Mouse (Mus musculus): Measurements from ENCODE around the gene Ces4a.
"Not testable (repeated sequence)": the region's sequence is repeated elsewhere in the genome, so short reads cannot be mapped to it uniquely, and the experiment has no call there.

Gene Ces4a

DNA sequence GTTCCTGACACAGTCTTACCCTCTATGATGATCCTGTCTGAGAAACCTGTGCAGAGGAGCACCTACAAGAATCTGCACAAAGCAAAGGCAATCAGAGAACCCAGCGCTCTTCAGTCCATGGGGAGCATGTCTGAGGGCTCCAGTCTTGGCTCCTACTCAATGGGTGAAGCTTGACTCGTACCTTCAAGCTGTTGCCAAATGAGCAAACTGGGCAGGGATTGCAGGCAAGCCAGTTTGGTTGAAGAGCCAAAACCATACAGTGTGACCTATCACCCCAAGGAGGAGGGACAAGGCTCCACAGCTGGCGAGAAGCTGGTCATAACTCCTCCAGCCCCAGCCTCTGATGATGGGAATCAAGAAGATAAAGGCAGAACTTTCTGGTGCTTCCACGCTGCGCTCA lies at the start of gene Ces4a:
Gene Ces4a (plus strand): TSS at position 292 of the 400 bp plus-strand sequence.
- DNase-seq (ENCODE audit: extremely low spot score, low read depth, low spot score) = no peak

DNA sequence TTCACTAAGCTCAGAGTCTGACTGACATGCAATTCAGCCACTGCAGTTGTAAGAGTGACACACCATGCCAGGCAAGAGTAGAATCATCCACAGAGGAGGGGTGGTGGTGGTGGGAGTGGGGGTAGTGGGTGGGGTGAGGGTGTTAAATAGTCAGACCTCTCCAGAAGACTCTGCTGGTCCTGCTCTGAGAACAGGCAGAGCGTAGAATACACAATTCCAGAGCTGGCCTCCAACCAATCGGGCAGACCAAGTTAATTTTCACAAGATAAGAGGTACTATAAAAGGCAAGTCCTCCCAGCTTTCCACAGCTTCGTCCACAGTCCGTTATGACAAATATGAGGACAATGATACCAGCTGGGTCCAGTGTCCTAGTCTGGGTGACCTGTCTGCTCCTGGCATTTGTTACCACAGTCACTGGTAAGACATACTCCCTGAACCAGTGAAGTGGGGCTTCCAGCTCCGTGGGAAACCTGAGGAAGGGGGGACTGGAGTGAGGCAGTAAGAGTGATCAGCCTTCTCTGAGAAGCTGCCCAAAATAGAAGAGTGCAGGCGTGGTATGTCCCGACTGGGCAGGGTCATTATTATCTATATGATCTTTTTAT lies 48.0 kb upstream of the Ces4a start, which contains the start of gene Ces3b:
Gene Ces3b (plus strand): TSS at position 305 of the 602 bp plus-strand sequence.
- no peak for DNase-seq (ENCODE audit: extremely low spot score, low read depth, low spot score)

DNA sequence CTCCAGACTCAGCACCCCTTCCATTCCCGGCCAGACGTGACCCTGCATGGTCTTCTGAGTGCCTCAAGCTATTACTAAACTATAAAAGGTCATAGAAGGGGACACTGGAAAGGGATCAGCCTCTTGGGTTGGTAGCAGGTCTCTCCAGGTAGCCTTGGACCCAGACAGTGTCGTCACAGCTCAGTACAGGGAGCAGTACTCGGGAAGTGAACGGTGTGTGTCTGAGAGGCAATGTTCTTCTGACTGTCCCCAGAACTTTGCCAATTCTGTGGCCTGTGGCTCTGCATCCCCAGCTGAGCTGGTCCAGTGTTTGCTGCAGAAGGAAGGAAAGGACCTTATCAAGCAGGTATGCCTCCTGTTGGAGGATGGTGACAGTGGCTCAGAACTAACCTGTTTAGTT lies 43.4 kb upstream of the Ces4a start:
- DNase-seq (ENCODE audit: extremely low spot score, low read depth, low spot score) = not testable (repeated sequence)

DNA sequence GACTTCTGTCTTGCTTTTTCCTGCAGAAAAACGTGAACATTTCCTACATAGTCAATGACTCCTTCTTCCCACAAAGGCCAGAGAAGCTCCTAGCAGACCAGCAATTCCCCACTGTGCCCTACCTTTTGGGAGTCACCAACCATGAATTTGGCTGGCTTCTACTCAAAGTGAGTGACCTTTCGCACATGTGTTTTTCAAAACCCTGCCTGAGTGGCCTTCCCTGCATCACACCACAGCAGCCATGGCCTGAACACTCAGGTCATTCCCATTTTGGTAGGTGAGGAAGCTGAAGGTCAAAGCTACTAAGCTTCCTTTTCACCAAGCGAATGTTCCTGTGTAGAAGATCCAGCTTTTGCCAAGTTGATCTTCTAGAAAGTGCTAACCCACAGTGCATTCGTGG lies 43.0 kb upstream of the Ces4a start:
- no peak for DNase-seq (ENCODE audit: extremely low spot score, low read depth, low spot score)

DNA sequence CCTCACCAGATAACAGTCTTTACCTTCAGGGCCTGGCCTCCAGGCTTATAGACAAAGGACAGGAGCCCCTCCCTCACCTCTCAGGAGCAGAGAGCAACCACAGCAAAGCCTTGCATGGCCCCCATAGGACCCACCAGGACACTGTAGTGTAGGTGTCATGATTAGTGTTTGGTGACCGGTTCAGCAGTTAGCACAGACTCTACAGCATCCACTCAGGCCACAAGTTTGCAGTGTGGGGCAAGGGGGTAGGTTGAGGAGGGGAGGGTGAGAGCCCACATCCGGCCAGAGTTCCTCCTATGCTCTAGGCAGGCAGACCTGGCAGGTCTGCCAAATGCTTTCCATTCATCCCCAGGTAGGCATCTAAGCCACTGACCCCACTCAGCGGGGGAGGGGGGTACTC lies 37.6 kb upstream of the Ces4a start:
- DNase-seq (ENCODE audit: extremely low spot score, low read depth, low spot score) = no peak

DNA sequence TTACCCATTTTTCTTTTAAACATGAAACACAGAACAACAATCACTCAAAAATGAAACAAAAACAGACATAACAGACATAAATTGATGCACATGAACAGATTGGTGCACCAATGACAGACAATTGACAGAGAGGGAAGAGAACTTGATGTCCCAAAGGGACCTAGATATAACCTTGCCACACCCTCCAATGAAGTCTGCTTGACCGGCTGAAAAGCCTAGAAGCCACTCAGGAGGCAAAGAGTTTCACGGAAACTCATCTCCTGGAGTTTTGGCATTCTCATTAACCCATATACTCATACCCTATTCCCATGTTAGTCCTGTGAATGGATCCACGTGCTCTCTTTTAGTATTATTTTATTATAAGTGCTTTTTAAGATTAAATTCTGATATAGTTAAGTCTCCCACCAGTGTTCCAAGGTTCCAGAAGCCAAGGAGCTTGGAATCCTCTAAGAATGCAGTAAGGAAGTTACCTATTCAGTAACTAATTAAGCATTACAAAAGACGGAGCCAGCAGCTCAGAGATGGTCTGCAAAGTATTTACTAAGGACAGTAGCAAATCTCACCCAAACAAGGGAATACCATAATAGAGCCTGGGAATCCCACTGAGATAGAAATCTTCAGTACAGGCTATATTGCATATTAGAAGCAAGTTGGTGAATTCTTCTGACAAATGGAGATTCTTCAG lies 29.4 kb upstream of the Ces4a start:
- not testable (repeated sequence) for DNase-seq (ENCODE audit: extremely low spot score, low read depth, low spot score)

DNA sequence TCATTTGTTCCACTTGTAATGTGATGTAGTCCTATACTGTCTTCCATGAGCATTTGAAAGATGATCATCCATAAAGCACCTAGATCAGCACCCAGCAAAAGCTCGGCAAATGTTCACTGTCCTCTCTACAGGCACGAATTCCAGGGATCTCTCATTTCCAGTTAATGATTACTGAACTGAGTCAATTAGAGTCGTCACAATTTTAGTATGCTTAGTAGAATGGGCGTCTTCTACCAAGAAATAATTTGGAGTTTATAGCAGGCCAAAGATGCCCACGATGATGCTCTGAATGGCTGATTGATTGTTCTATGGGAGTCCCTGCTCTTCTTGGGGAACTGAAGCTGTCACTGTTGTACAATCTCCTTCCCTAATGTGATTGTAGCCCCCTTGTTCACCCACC lies 27.9 kb upstream of the Ces4a start:
- not testable (repeated sequence) for DNase-seq (ENCODE audit: extremely low spot score, low read depth, low spot score)

DNA sequence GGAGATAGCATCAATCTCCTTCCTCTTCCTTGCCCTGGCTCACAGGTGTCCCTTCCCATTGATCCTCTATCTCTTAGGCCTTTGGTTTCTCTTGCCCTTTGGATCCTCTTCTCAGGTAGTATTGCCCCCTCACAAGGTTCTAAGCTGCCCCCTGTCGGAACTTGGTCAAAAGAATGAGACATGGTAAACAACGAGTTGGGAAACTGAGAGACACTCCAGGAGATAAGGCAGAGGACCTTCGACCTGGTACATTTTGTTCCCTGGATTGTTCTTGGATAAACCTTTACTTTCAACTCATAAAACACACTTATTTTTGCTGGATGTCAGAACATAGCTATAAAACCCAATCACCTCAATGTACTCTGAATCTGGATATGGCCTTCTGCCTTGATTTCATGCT lies 27.4 kb upstream of the Ces4a start:
- no peak for DNase-seq (ENCODE audit: extremely low spot score, low read depth, low spot score)

DNA sequence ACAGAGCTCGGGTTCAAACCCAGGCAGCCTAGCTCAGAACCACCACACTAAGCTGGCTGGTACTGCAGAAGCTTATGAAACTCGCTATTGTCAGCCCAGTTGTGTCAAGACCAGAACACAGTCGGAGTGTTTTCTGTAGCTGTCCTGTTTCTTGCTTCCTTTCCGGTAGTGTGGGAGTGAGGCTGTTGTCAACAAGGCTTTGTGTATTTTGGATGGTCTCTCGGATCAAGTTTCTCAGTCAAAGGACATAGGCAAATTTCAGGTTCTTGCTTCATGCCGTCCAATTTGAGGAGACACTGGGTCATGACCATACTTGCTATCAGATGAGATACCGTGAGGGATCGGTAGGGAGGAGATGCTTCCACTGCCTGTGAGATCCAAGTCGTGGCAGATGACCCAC lies 1.7 kb upstream of the Ces4a start:
- DNase-seq (ENCODE audit: extremely low spot score, low read depth, low spot score) = no peak

DNA sequence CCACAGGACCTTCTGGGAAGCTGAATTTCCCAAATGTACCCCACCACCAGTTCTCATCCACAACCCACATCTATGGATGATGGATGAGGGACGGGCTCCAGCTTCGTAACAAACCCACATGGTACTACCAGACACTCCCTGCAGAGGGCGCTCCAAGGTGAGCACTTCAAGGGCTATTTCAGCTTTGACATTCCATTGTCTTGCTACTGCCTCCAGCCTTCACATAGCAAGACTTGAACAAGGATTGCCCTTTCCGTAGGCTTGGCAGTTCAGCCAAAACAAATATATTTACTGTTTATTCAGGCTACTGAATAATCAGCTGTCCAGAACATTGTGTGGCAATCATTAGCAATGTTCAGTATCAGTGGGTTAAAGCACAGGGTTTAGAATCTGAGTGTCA lies 6.8 kb downstream of the Ces4a start:
- no peak for DNase-seq (ENCODE audit: extremely low spot score, low read depth, low spot score)

DNA sequence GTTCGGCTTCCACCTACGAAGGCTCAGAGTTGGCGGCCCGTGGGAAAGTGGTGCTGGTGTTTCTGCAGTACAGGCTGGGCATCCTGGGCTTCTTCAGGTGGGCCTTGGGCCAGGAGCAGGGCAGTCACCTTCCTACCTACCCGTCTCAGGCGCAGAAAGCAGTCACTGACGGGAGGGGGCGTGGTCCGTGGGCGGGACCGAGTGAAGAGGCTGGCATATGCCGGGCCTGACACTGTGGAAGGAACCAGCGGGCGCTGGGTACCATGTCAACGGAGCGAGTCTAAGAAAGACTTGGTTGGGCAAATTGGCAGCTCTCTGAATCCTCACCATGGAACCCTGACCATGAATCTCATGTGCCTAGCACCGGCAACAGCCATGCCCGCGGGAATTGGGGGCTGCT lies 10.8 kb downstream of the Ces4a start:
- no peak for DNase-seq (ENCODE audit: extremely low spot score, low read depth, low spot score)

DNA sequence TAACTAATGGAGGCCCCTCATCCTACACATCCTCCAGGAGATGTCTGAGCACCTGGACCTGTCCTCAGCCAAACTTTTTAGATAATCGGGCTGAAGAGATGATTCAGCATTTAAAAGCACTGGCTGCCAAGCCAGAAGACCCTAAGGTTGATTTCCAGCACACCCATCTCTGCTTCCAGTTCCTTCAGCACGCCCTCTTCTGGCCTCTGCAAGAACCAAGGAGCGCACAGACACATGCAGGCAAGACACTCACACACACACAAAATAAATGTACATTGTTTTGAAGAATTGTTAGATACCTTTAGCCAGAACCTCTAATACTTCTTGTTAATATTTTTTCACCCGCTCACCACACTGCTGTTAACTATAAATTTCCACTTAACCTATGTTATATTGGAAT lies 20.1 kb downstream of the Ces4a start:
- no peak for DNase-seq (ENCODE audit: extremely low spot score, low read depth, low spot score)

DNA sequence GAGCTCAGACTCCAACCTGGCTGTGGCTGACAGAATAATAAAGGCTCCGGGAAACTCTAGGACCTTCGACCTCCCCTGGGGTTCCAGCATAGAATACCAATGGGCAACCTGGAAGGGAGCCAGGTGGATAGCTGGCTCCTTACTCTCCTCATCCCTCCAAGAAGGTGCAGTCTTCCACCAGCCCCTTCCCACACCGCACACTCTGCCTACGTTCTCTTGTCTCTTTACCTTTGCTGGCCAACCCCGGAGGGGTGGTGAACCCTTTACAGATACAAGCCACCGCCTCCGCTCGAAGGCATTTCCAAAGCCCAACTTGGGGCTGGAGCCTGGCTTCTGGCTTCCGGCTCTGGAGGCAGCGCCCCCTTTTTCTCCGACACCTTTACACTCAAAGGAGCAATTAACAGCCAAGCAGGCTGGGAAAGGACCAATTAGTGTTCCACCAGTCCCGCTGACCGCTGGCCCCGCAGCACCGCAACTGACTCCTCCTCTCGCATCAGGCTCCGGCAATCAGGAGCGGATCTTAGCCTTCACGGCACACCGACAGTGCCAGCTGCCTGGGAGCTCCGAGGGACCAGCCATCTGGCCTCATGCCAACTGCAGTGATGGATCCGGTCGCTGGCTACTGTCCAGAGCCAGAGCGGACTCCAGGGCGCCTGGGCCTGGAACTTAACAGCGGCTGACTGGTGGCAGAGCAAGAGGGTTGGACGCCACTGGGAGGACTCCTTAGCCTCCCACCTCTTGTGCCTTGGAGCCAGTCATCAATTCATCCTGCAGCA lies 21.2 kb downstream of the Ces4a start:
- DNase-seq (ENCODE audit: extremely low spot score, low read depth, low spot score) = no peak

DNA sequence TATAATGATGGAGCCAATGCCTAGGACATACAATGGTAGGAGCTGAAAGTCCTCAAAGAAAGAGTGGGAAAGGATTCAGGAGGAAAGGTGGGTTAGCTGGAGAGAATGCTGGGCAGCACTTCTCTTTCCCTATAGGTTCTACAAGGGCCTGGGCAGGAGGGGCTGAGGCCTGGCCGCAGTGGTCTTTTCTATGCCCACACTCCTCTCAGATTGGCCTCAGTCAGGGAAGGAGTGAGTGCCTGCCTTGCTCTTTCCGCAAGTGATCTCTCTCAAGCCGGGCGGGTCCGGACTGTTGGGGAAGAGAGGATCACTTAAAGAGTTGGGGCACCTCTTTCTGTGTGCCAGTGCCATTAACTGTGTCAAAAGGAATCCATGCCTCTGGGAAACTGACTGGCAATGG lies 22.7 kb downstream of the Ces4a start:
- DNase-seq (ENCODE audit: extremely low spot score, low read depth, low spot score) = no peak

DNA sequence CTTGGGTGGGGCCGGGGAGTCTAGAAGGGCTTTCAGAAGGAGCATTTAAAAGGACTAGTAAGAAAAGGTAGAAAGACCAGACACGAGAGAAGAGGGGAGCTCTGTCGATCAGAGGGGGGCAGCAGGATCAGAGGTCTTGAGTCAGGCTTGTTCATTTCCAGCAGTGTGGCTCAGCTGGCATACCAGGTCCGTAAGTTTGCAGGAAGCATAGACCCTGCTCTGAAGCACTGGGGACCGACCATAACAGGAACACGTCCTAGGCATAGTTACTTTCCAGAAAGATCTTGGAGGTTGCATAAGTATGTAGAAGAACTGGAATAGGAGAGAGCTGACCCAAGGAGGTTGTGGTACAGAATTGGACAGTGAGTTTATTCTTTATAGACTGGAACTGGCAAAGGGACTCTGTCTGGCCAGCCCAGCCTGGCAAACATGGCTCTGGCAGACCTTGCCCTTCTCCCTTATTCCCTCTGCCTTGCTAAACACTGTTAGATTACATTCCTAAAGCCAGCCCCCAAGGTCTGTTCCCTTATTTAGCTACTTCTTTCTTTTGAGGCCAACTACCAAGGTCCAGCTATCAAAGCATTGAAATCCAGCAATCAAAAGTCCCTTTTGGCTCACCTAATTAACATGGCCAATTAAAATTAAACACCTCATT lies 23.6 kb downstream of the Ces4a start:
- no peak for DNase-seq (ENCODE audit: extremely low spot score, low read depth, low spot score)

DNA sequence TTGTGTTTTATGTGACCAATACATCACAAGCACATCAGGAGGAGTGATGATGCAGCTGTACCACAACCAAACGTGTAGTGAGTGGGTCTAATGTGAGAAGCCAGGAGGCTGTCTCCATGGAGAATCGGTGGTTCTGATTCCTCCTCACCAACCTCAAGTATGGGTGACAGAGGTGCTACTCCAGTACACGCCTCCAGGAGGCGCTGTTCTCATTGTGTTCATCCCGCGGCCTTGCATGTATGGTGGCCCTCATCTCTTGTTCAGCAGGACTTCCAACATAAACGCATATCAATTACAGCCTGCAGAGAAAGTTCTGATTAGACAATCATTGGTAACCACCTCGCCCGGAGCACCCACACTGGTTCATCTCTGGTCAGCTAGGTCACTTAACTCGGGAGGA lies 26.0 kb downstream of the Ces4a start:
- no peak for DNase-seq (ENCODE audit: extremely low spot score, low read depth, low spot score)

DNA sequence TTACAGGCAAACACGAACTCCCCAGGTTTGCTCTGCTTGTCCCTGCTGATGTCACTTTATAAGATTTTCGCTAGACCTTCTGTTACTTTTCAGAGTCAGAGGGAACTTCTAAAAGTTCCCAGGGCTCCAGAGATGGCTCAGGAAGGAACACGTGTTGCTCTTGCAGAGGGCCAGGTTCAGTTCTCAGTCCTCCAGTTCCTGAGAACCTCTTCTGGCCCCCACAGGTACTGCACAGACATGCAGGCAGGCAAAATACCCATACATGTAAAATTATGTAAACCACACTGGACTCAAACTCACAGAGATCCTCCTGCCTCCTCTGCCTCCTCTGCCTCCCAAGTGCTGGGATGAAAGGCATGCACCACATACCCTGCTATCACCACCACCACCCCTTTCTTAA lies 26.5 kb downstream of the Ces4a start:
- no peak for DNase-seq (ENCODE audit: extremely low spot score, low read depth, low spot score)

DNA sequence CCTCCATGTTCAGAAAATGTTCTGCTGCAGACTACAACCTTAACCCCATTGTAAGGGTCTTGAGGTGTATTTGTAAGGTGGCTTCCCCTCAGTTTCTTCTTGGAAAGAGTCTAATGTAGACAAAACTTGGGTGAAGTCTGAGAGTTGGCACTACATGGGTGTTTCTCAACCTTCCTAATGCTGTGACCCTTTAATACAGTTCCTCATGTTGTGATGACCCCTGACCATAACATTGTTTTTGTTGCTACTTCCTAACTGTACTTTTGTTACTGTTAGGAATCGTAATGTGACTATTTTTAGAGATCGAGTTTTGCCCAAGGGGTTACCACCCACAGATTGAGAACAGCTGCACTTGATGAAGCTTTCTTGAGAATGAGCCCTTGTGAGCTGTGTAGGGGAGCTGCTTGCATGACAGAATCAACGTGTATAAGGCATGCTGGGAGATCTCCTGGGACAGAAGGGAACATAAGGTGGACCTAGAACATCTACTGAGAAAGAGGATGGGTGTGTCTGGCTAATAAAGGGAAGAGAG lies 29.6 kb downstream of the Ces4a start:
- DNase-seq (ENCODE audit: extremely low spot score, low read depth, low spot score) = no peak

DNA sequence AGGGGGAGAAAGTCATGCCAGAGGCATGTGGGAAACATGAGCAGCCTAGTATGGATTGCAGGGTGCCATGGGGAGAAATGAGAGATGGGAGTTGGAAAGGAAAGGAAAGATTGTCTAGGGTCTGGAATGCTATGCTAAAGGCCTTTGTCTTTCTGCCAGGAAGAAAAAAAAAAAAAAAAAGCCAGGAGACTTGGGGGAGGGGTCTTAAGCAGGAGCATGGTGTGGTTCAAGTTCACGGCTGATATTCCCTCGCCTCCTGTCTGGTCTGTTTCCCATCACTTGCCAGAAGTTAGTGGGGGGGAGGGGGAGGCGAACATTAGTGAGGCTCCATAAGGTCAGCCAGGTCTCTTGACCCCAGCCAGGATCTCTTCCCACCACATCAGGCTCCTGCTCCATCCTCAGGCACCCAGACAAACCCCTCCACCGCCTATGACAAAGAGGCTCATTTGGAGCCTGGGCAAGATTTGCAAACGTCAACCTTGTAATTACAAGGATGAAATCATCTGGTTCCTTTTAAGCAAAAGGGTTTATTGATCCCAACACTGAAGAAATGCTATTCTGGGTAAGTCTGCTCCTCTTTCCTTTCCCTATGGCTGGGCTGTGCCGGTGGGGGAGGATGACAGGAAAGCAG lies 32.8 kb downstream of the Ces4a start:
- DNase-seq (ENCODE audit: extremely low spot score, low read depth, low spot score) = no peak

DNA sequence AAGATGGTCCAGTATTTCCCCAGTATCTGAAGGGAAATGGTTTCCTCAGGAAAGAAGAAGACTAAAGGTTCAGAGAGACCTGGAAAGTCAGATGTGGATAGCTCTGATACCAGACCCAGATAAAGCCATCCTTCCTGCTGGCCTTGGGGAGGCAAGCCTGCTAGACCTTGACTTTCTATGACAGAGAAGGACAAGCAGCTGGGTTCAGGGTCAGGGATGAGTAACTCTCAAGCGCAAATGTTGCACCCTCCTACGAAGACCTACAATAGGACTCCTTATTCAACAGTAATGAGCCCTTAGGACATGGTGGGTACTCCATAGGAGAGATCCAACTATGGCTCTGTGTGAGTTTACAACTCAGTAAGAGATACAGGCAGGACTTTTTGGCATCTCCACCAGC lies 33.6 kb downstream of the Ces4a start:
- no peak for DNase-seq (ENCODE audit: extremely low spot score, low read depth, low spot score)

DNA sequence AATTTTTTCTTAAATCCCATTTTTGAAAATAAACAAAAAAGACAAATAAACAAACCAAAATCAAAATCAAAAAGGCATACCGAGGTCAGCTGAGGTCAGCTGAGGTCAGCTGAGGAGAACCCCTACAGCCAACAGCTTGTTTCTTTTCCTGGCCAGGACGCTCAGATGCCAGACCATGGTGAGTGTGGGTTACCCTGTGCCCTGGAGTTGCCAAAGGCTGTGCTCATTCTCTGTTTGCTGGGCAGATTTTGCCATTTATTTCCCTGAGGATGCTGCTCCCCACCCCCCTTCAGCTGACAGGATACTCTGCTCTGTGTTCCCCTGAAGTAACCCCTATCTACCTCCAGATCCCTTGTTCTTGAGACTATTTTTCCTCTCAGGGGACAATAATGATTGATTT lies 35.5 kb downstream of the Ces4a start:
- DNase-seq (ENCODE audit: extremely low spot score, low read depth, low spot score) = no peak
